Mouse (Mus musculus) brain, adult 2 months (tissue): ENCODE measurements around the gene Cilp2.

Source experiments
- DNase-seq: peaks from one replicate; pipeline ENCODE4 v3.0.0; 2011; ENCODE audit warnings: low read depth, low spot score

Cilp2 gene

DNA sequence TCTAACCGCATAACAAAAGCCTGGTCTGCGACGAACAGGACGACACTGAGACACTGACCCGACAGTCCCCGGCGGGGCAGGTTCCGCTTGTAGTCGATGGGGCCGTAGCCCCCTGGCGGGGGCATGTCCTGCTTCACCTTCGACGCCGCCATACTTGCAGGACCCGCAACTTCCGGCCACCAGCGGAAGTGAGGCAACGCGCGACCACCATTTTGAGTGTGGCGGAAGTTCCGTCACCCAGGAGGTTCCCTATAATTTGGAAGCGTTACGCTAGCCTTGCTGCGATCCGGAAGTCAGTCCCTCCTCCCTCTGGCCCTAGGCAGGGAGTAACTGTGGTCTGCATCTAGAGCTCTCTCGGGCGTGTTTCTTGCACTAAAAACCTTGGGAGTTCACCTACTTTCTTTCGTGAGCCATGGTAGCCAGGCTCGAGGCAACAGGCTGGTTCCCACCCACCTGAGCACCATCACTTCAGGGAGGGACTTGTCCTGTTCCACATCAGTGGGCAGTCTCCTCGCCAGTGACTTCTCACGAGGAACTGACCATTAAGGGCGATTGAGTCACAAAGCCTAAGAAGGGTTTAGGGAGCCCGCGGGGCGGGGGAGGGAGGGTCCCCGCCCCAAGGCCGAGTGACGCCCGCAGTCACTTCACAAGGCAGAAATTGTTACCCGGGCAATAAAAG is 14.1 kb upstream of the Cilp2 start:
- peak; percentile 99 for DNase-seq

DNA sequence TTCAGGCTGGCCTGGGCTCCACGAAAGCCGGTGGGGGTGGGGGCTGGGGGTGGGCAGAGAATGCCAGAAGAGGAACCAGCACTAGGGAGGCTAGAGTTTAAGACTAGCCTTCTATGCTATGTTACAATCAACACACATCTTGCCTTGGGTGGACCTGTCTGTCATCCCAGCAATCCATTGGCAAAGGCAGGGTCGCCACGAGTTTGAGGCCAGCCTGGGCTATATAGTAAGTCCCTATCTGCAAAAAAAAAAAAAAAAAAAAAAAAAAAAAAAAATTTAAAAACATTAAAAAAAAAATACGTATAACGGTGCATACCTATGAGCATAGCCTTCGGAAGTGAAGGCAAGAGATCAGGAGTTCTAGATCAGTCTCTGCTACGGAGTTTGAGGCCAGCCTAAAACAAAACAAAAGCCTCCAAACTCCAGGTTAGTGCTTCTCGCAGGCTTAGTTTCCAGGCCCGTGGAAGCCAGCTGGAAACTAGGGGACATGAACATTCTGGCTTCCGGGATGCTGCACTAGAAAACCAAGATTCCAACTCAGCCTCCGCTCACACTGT is 13.5 kb upstream of the Cilp2 start:
- DNase-seq, result no peak

DNA sequence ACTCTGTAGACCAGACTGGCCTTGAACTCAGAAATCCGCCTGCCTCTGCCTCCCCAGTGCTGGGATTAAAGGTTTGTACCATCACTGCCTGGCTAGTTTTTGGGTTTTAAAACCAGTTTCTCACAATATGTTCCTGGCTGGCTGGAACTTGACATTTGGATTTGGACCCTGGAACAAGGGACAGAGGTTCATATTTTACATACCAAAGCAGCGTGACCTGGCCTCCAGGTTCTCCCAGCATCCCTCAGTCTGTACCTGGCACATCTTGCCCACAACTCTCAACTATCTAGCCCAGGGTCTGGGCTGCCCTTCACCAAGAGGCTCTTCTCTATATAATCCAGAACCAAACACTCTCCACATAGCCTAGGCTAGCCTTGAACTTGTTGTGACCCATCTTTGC is 12.4 kb upstream of the Cilp2 start:
- no peak for DNase-seq

GRCm38 (mm10) chr8:69897857-69898256 is 10.4 kb upstream of the Cilp2 start:
- DNase-seq, result no peak

DNA sequence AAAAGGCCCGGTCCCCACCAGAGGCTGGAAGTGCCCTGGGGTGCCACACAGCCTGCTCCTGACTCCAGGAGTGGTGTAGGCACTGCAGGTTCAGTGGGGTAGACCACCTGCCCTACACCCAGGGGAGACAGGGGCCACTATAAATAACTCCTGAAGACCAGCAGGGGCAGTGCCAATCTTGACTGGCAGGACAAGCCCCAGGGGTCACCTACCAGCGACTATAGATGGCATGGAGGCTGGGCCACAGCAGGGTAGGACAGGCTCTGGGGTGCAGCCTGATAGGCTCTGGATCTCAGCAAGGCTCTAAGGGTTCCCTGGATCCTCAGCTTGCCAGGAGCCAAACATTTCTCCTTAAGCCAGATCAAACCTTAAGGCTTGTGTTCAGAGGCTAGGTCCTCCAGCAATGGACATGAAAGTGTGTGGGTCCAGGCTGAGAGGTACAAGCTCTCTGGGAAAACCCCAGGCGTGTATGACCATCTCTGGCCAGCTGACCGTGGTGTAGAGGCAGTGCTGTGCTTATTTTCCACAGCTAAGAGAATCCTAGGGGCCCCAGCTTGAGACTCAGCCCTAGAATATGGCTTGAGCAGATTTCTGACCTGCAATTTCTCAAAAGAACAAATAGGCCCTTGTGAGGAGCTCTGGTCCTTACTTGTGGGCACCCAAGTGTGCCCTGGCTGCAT is 8.4 kb upstream of the Cilp2 start:
- DNase-seq, result no peak

- DNase-seq, result no peak
Observed at GRCm38 (mm10) chr8:69894836-69895332, 7.4 kb upstream of the Cilp2 start.

DNA sequence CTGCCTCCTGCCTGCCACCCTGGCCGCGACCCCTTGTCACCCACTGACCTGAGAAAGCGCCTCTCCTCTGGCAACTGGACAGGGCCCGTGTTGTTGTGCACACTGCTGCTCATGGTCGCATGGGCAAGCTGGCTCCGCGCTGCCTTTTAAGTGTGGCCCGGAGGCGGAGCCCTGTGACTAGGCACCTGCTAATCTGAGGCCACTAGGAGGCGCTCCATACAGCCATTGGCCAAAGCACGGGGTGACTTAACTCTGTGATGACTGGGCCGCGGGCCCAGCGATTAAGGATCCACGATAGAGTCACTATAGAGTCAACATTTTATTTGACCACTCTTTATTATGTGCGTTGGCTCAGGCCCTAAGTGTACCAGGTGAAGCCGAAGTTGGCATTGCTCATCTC is 6.4 kb upstream of the Cilp2 start:
- DNase-seq, result peak; percentile 73

DNA sequence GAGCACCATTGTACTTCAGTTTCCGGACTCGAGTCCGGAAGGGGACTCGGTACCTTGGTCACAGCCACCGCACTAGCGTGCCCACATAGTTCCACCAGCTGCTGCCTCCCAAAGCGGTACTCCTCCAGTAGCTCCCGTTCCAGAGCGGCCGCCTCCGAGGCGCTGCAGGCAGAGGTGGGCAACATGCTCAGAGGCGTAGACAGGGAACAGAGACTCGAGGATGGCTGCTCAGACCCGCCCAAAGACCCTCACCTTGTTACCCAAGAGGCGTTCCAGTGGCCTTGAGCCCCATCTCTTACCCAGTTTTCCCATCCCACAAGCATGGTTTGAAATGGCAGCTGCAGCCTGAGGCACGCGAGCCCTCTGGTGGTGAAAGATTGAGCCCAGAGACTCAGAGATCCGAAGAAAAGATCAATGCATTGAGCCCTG is 3.3 kb upstream of the Cilp2 start:
- peak; percentile 77 for DNase-seq

DNA sequence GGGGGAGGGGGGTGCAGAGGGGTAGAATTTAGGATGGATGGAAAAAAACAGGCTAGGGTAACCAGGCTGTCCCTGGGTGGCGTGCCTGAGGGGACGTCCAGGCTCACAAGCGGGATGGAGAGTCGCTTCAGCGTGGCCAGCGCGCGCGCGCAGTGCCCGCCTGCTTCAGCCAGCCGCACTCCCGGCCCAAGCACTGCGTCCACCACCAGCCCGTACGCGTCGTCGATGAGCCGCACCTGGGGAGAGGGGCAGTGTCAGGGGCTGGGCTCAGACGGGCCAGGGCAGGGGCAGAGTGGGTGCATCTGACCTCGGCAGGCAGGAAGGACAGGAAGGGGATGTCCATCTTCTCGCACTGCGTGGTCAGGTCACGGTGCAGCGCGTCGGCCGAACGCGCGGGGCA is 1.4 kb upstream of the Cilp2 start:
- DNase-seq, result no peak

GRCm38 (mm10) chr8:69888244-69888866 is 868 bp upstream of the Cilp2 start:
- DNase-seq, result no peak

- no peak for DNase-seq
Observed at GRCm38 (mm10) chr8:69884141-69884540, 3.3 kb downstream of the Cilp2 start.

- DNase-seq, result no peak
Observed at GRCm38 (mm10) chr8:69882833-69883600, 4.5 kb downstream of the Cilp2 start.

GRCm38 (mm10) chr8:69882021-69882756 is 5.3 kb downstream of the Cilp2 start:
- DNase-seq, result peak; percentile 49

GRCm38 (mm10) chr8:69881261-69881865 is 6.1 kb downstream of the Cilp2 start:
- DNase-seq, result no peak

- no peak for DNase-seq
Observed at GRCm38 (mm10) chr8:69880841-69881240, 6.6 kb downstream of the Cilp2 start.

- DNase-seq, result no peak
Observed at GRCm38 (mm10) chr8:69879678-69880077, 7.8 kb downstream of the Cilp2 start.

DNA sequence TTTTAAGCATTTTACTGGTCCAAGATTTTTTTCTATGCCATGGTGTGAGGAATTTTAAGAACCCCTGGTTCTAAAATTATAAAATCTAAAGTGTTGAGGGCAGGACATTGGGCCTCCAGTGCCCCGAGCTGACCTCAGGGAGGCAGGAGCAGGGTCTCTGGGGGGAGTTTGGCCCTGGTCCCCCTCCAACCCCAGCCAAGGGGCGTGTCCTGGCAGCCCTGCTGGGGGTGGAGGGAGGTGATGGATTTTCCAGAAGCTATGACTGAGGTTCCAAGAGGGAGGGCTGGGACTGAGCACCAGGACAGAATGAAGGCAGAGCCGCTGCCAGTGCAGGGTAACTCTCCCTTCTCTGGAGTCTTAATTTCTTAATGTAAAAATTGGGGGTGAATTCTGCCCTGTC is 9.5 kb downstream of the Cilp2 start:
- DNase-seq, result no peak

DNA sequence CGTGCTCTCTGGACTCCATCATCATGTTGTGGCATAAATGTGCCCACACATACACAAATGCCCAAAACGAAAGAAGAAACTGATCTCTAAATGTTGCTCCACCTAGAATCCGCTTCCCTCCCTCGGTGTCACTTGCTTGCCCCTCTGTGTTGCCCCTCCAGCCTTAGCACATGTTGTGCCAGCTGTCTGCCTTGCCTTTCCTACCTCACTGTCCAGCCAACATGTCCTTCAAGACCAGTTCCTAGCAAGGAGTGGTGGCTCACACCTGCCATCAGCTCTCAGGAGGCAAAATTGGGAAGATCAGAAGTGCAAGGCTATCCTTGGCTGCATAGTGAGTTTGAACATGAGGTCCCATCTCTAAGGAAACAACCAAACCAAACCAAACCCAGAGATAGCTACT is 10.1 kb downstream of the Cilp2 start:
- no peak for DNase-seq

DNA sequence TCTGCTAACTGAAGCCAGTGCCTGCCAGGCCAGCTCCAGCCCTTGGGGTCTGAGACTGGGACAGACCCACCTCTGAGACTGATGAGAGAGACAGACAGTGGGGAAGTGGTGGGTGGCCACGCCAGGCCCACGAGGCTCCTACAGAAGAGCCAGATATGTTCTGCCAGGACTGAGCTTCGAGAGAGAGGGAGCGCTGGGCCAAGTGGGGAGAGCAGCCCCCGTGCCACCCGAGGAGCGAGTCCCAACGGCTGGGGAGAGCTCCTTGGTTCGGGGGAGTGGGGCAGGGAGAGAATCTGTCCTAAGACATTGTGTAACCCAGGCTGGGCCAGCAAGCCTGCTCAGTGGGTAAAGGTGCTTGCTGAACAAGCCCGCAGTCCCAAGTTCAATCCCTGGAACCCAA is 10.5 kb downstream of the Cilp2 start:
- no peak for DNase-seq

DNA sequence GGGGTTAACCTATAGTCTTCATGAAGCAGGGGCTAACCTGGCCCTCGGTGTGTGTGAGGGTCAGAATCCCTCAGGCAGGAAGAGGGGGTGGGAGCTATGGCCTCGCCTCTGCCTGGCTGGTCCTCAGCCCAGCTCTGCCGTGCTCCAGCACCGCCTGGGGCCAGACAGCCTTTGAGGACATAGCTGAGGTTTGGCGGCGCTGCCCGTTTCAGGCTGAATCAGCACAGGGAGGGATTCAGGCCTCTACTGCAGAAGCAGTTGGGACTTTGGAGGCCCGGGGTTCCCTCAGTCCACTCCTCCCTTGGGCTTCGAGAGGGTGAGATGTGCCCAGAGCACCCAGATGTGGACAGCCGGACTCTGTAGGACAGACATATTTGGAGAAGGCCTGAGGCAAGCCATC is 11.4 kb downstream of the Cilp2 start:
- no peak for DNase-seq

GRCm38 (mm10) chr8:69874654-69875053 is 12.8 kb downstream of the Cilp2 start:
- DNase-seq, result no peak
